Mouse (Mus musculus) gastrocnemius, adult 2 months (tissue): Measurements from ENCODE around the gene Arhgef2. TPM values are rescaled to one million over a fixed set of nuclear protein-coding genes. Genes with fewer than 3 reads are reported as not detected.
A peak's percentile ranks its signal among the peaks of the same experiment; 100 is the strongest.

Experiments used
- DNase-seq: peaks from one replicate; pipeline ENCODE4 v3.0.0; 2022
- H3K27ac ChIP-seq: fragments of 200-600 bp; 2 replicates; pipeline ENCODE4 v1.8.1; 2022; ENCODE audit warnings: mild to moderate bottlenecking
- H3K4me3 ChIP-seq: fragments of 200-600 bp; 2 replicates; pipeline ENCODE4 v1.8.1; 2022; ENCODE audit warnings: mild to moderate bottlenecking, moderate library complexity
- CTCF ChIP-seq: fragments of 200-600 bp; IDR thresholded peaks from 2 replicates; pipeline ENCODE4 v1.8.1; 2022; ENCODE audit warnings: antibody characterized with exemption, mild to moderate bottlenecking, moderate library complexity
- intact Hi-C: fragments of 180-260 bp; cut with DNase I; formaldehyde crosslinking; loops from one replicate; pipeline ENCODE4 v1.15.1; 2025
- total RNA-seq, 2 experiments: library from RNA; stranded (reverse); gene quantifications; 2 replicates each; pipeline ENCODE4 v1.2.3; 2021

Arhgef2 gene
- total RNA-seq, 2 experiments from 2014 or later = 22.4 to 24.7 TPM

GRCm38 (mm10) chr3:88618074-88618871 lies 12.5 kb downstream of the Arhgef2 start:
- no peak for TF ChIP-seq CTCF
- DNase-seq = no peak
- H3K27ac ChIP-seq = peak overlapping the region; percentile 95
- H3K4me3 ChIP-seq = peak overlapping the region; percentile 72
- intact Hi-C loops = no loop called here

- DNase-seq = peak; percentile 75
- intact Hi-C loops = no loop called here
- no peak for TF ChIP-seq CTCF
- peak overlapping the region; percentile 95 for H3K27ac ChIP-seq
- peak overlapping the region; percentile 89 for H3K4me3 ChIP-seq
Observed at GRCm38 (mm10) chr3:88619113-88620097, 13.6 kb downstream of the Arhgef2 start.

DNA sequence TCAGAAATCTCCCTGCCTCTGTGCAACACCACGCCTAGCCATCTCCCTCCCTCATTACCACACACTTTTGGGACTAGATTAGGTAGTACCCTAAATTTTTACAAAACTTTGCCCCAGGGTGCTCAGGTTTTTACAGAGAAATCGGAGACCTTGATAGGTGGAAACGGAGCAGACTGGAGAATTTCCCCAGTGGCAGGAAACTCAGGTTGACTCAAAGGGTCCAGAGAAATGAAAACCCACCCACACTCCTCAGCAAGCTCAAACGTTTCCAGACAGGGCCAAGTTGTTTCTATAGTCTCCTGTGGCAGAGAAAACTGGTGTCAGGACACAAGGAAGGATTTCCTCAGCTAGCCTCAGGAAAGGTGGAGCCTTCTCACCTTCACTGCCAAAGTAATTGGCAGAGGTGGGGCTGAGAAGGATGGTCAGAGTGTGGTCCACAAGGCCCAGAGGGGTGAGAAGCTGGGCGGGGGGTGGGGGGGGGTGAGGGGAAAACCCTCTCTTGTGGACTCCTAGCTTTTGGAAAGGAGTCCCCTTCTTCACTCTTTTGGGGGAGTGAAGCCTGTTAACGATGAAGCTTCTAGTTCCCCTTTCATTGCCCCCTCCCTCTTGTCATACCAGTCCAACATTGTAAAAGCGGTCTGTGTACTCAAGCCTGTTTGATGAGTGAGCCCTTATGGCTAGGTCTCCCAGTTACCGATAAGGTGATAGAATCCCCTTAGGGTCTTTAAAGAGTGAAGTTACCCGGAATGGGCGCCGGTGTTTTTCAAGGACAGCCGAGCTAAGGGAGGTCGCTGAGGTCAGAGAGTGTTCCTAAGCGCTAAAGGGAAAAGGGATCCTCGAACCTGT lies 14.6 kb downstream of the Arhgef2 start:
- peak overlapping the region; percentile 89 for H3K4me3 ChIP-seq
- intact Hi-C loops = no loop called here
- no peak for TF ChIP-seq CTCF
- peak overlapping the region; percentile 95 for H3K27ac ChIP-seq
- no peak for DNase-seq

DNA sequence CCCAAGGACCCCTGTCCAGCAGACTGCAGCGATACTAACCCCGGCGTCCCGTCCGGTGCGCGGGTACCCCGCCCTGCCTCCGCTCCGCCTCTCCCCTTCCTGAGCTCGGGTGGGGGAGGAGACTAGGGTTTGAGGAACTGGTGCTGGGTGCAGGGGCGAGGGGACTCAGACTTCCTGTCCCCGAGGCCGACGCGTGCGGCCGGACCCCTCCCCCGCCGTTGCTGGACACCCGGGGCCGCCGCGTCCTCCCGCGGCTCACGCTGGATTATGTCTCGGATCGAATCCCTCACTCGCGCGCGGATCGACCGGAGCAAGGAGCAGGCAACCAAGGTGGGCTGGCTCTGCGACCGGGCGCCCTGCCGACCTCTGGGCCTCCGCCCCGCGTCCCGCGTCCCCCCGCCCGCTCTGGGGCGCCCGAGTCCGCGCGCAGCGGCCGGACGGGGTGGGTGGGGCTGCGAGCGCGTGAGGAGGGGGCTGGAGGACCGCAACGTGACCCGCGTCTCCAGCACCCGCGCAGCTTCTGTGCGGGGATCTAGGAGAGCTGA lies 15.3 kb downstream of the Arhgef2 start:
- intact Hi-C loops = no loop called here
- H3K27ac ChIP-seq = peak overlapping the region; percentile 95
- TF ChIP-seq CTCF = no peak
- peak; percentile 86 for DNase-seq
- H3K4me3 ChIP-seq = peak overlapping the region; percentile 89

DNA sequence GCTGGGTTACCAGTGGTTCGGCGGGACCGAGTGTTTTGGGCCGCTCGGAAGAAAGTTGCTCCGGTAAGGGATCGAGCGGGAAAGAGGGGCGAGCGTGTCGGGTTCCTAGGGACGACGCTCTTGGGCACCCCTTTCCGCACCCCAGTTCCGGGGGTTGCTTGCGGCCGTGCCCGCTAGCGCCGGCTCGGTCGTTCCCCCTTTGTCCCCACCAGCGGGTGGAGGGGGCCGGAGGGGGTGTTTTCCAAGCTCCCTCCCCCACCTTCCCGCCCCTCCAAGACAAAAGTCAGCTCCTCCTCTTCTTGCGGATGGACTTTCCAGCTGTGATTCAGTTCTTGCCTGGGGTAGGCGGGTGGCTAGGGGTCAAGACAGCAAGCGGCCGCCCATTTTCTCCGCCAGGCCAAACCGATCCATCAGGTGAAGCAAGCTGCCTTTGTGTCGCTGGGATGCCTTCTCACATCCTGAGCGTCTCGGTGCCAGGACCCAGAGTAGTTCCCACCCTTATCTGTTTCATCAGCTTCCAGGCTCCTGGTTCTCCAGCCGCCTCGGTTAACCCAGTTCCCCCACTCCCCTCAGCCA lies 15.9 kb downstream of the Arhgef2 start:
- peak; percentile 77 for DNase-seq
- intact Hi-C loops = no loop called here
- TF ChIP-seq CTCF = no peak
- H3K4me3 ChIP-seq = peak overlapping the region; percentile 89
- H3K27ac ChIP-seq = peak overlapping the region; percentile 95

GRCm38 (mm10) chr3:88622113-88622940 lies 16.6 kb downstream of the Arhgef2 start:
- intact Hi-C loops = no loop called here
- H3K27ac ChIP-seq = peak overlapping the region; percentile 95
- TF ChIP-seq CTCF = no peak
- peak overlapping the region; percentile 89 for H3K4me3 ChIP-seq
- DNase-seq = peak; percentile 72

DNA sequence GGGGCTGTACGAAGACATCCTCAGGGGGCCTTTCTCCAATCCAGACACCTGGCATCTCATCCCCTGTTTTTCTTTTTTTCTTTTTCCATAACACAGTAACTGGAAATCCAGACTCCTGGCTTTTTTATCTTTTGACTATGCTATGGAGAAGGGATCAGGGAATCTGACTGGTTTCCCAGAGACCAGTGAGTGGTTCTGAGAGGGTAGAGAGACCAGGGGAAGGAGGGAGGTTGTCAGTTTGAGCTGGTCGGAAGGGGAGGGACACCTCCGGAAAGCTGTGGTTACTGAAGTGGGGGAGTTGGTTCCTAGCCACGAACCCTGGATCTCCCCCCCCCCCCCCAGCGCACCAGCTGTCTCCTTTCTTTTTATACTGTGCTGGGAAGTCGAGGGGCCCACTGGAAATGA lies 17.2 kb downstream of the Arhgef2 start:
- Histone ChIP-seq H3K27ac (peak overlapping the region; percentile 95), H3K4me3 (peak overlapping the region; percentile 89)
- no peak for DNase-seq
- no peak for TF ChIP-seq CTCF
- intact Hi-C loops = no loop called here

- intact Hi-C loops = no loop called here
- H3K4me3 ChIP-seq = peak overlapping the region; percentile 89
- peak overlapping the region; percentile 95 for H3K27ac ChIP-seq
- no peak for DNase-seq
- no peak for TF ChIP-seq CTCF
Observed at GRCm38 (mm10) chr3:88623346-88624135, 17.8 kb downstream of the Arhgef2 start.

DNA sequence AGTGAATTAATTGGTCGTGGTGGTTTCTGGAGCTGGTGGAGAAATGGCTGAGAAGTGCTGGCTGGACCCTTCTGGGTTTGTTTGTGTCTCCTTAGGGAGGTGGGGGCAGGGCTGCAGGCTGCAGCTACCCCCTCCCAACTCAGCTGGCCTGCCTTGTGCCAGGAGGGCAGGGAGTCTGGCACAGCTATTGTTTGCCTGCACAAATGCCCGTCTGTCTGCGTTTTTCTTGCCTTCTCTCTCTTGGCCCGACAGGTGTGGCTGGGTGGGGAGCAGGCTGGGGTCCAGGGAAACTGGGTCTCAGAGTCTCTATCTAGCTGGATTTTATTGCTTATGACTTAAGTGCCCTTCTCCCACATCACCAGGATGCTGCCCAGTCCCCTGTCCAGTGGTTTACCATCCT lies 18.6 kb downstream of the Arhgef2 start:
- H3K4me3 ChIP-seq = peak overlapping the region; percentile 89
- DNase-seq = no peak
- peak overlapping the region; percentile 95 for H3K27ac ChIP-seq
- TF ChIP-seq CTCF = no peak
- intact Hi-C loops = no loop called here

GRCm38 (mm10) chr3:88624951-88625350 lies 19.2 kb downstream of the Arhgef2 start:
- H3K4me3 ChIP-seq = peak overlapping the region; percentile 89
- peak overlapping the region; percentile 95 for H3K27ac ChIP-seq
- intact Hi-C loops = no loop called here
- DNase-seq = peak; percentile 59
- no peak for TF ChIP-seq CTCF
